Mouse (Mus musculus): Measurements from ENCODE around the gene Gas2l1. TPM values are rescaled to one million over a fixed set of nuclear protein-coding genes. Genes with fewer than 3 reads are reported as not detected.

Gas2l1 gene
- polyA plus RNA-seq (2015; fragmentation: Nextera tagmentation; extraction: Ambion mirVana): 33.8 and 45.0 TPM in 2 replicates

DNA sequence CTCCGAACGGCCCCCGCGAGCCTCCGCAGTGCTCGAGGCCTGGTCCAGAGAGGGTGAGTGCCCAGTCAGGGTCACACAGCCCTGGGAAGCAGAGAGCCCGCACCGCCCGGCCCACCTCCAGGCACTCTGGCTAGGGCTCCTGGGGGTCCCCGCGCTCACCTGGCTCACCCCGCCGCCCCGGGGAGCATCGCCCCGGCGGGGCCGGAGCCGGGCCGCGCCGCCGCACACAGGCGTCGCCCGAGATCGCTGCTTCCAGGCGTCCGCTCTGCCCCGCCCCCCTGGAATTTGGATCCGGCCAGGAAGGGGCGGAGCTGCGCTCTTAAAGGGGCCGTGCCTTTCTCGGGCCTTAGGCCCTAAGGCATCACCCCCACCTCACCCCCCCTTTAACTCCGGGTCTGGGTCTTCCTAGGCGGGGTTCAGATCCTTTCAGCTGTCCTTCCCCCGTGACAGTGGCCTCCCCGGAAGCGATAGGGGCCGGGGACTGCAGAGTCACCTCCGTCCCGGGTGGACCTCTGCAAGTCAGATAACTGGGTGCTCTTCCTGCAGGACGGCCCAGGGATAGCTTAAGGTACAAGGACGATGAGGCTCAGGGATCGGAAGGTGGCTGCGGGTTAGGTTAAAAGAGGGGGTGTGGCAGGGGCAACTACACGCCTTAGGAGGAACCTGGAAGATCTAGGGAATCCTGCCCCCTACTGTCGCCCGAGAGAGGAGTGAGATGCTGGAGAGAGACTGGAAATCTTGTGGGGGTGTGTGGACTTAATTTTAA is at the start of gene Gas2l1:
Gas2l1 (minus strand) TSS at position 272 of the 766 bp plus-strand sequence.

DNA sequence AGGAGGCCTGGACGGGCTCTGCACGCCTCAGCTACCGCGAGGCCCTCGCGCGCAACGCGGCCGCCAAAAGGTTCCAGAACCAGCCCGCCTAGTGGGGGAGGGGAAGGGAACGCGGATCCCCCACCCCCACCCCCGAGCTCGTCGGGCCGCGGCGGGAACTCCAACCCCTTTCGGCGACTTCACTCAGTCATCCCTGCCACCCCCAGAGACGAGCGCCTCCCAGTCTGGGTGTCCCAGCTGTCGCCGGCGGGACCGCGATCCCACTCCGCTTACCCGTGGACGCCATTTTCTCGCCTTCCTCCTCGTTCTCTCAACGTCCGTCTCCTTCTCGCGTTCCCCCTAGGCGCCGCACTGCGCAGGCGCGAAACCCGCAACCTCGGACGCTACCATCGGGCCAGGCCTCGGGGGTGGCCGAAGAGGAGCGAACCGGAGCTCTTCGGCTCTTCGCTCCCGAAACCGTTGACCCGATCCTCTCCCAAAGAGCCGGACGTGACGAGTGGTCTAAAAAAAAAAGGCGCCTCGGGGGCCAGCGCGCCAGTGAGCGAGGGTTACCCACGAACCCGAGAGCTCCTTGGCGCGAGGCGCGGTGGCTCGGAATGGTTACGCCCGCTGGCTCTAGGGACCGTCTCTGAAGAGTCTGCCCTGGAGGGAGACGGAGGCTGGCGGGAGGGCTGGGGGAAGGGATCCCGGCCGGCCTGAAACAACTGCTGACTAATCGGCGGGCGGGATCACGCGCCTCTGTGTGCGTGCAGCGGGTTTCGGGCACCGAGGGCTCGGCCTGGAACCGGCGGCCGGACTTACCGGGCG is 33.8 kb upstream of the Gas2l1 start, which contains the start of the genes Rhbdd3 and Ewsr1:
Rhbdd3 (plus strand) TSS at position 191 of the 807 bp plus-strand sequence.
Ewsr1 (minus strand) TSS at position 531 of the 807 bp plus-strand sequence.

DNA sequence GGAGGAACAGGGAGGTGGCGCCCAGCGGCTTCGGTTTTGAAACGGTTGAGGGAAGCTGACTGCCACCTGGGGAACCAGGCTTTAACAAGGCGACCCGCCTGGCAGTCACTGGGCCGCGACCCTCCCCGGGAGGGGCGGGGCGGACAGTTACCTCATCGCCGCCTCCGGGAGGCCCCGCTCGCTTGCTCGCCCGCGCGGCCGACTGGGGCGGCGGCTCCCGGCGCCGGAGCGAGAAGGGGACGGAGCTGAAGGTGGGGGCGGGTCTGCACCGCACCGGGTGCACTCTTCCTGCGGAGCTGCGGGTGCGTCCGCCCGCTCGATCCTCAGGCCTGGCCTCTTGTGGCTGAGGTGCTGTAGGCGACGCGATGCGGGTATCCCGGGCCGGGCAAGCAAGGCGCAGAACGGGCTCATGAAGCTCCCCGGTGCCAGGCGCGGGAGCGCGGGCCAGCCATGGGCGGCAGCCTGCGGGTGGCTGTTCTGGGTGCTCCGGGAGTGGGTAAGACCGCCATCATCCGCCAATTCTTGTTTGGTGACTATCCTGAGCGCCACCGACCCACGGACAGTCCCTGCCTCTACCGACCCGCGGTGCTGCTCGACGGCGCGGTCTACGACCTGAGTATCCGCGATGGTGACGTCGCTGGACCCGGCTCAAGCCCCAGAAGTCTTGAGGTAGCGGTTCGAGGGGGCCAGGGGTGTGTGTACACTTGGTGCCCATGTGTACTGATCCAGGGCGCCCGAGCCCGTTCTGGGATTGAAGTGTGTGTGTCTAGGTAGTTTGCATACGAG is 7.1 kb downstream of the Gas2l1 start, which contains the start of gene Rasl10a:
Rasl10a (plus strand) TSS at position 273 of the 786 bp plus-strand sequence.

Small RNA genes lying within 50 kb of the gene (microRNA-seq; reads per million reads assigned to microRNA genes)
- gene Gm47296 (ENCODE audit: borderline replicate concordance, insufficient number of aligned reads): not detected

Other genes starting within 250 kb of the Gas2l1 start
- 25.1 and 28.5 TPM in 2 replicates for gene Nf2, start 215.8 kb downstream of the Gas2l1 start, polyA plus RNA-seq (2015; fragmentation: Nextera tagmentation; extraction: Ambion mirVana)
- 36.6 and 43.3 TPM in 2 replicates for gene Nipsnap1, start 191.4 kb downstream of the Gas2l1 start, polyA plus RNA-seq (2015; fragmentation: Nextera tagmentation; extraction: Ambion mirVana)
- 15.3 and 19.4 TPM in 2 replicates for gene Thoc5, start 170.0 kb downstream of the Gas2l1 start, polyA plus RNA-seq (2015; fragmentation: Nextera tagmentation; extraction: Ambion mirVana)
- gene Nefh, start 117.3 kb downstream of the Gas2l1 start, polyA plus RNA-seq (2015; fragmentation: Nextera tagmentation; extraction: Ambion mirVana): 1.9 and 3.8 TPM in 2 replicates
- 33.0 and 48.1 TPM in 2 replicates for gene Ap1b1, start 78.5 kb downstream of the Gas2l1 start, polyA plus RNA-seq (2015; fragmentation: Nextera tagmentation; extraction: Ambion mirVana)
- gene Rasl10a, start 7.2 kb downstream of the Gas2l1 start, polyA plus RNA-seq (2015; fragmentation: Nextera tagmentation; extraction: Ambion mirVana): 2.9 TPM in 2 replicates
- gene Rhbdd3, start 33.6 kb upstream of the Gas2l1 start, polyA plus RNA-seq (2015; fragmentation: Nextera tagmentation; extraction: Ambion mirVana): 24.6 and 34.5 TPM in 2 replicates
- gene Ewsr1, start 33.9 kb upstream of the Gas2l1 start, polyA plus RNA-seq (2015; fragmentation: Nextera tagmentation; extraction: Ambion mirVana): 196 and 312 TPM in 2 replicates
- gene Emid1, start 86.9 kb upstream of the Gas2l1 start, polyA plus RNA-seq (2015; fragmentation: Nextera tagmentation; extraction: Ambion mirVana): 6.5 and 19.8 TPM in 2 replicates
- gene Kremen1, start 196.2 kb upstream of the Gas2l1 start, polyA plus RNA-seq (2015; fragmentation: Nextera tagmentation; extraction: Ambion mirVana): 7.2 and 7.9 TPM in 2 replicates

Data from adrenal gland, postnatal 0 days (tissue).